In genomic region chr4:43478534-43478858, GRCm38 (mm10) we compare ENCODE assay signal across 7 mouse cellular contexts. TPM values are rescaled to one million over a fixed set of nuclear protein-coding genes. Genes with fewer than 3 reads are reported as not detected.
A peak's percentile ranks its signal among the peaks of the same experiment; 100 is the strongest.
DNase-seq lines count a peak whose midpoint lies in the region; ATAC-seq and TF ChIP-seq lines count a peak whose summit lies in the region.

No protein-coding gene starts in this region.

- no peak for TF ChIP-seq POLR2A in spleen, adult 2 months (IDR thresholded peaks at IDR 0.05; ENCODE audit: low read depth, low read length)

- H3K9me3 ChIP-seq in forebrain, embryonic 14.5 days (replicated peaks; ENCODE audit: control insufficient read depth, low read length) = no peaks in the 10 kb centered on the region
- no peaks in the 10 kb centered on the region for H3K9me3 ChIP-seq in liver, embryonic 11.5 days (ENCODE audit: control insufficient read depth, low read length)
- no peaks in the 10 kb centered on the region for H3K9me3 ChIP-seq in stomach, embryonic 16.5 days (replicated peaks; ENCODE audit: control insufficient read depth, low read length)

- no peak for TF ChIP-seq CTCF in spleen, adult 2 months (IDR thresholded peaks at IDR 0.05; ENCODE audit: extremely low read depth, insufficient read depth, insufficient read length, insufficient replicate concordance)

- no peaks in the 10 kb centered on the region for H3K27me3 ChIP-seq in spleen, adult 2 months (ENCODE audit: control insufficient read depth, insufficient read depth, low read length)
- no peaks in the 10 kb centered on the region for H3K27me3 ChIP-seq in forebrain, embryonic 14.5 days (replicated peaks; ENCODE audit: control insufficient read depth, insufficient read depth, low read length)
- no peaks in the 10 kb centered on the region for H3K27me3 ChIP-seq in liver, embryonic 11.5 days (replicated peaks; ENCODE audit: control insufficient read depth, insufficient read depth, low read length)
- no peaks in the 10 kb centered on the region for H3K27me3 ChIP-seq in stomach, embryonic 16.5 days (ENCODE audit: control insufficient read depth, insufficient read depth, low read length)

- H3K4me1 ChIP-seq in spleen, adult 2 months (ENCODE audit: control insufficient read depth, insufficient read depth, insufficient read length) = peaks cover 48% of the 10 kb centered on the region; the same call in 1 of the 2 replicates
- no peaks in the 10 kb centered on the region for H3K4me1 ChIP-seq in forebrain, embryonic 14.5 days (ENCODE audit: control insufficient read depth, insufficient read depth, low read length)
- H3K4me1 ChIP-seq in liver, embryonic 11.5 days (replicated peaks; ENCODE audit: control insufficient read depth, insufficient read depth, low read length) = peaks cover 5% of the 10 kb centered on the region
- H3K4me1 ChIP-seq in stomach, embryonic 16.5 days (ENCODE audit: control insufficient read depth, insufficient read depth, low read length) = no peaks in the 10 kb centered on the region; the same call in 1 of the 2 replicates

- 6% methylated on average over 8 of the region's 8 CpGs for WGBS in spleen, adult 2 months
- 48% methylated on average over 8 of the region's 8 CpGs for WGBS in forebrain, embryonic 14.5 days
- WGBS in liver, embryonic 11.5 days = 27% methylated on average over 8 of the region's 8 CpGs
- 44% methylated on average over 8 of the region's 8 CpGs for WGBS in stomach, embryonic 16.5 days

- DNase-seq in spleen, adult 2 months (ENCODE audit: low read depth in 1 of 2, low spot score in 2 of 2) = no peak
- DNase-seq in spleen, postnatal 4 days (ENCODE audit: low spot score in 2 of 2) = no peak
- DNase-seq in forebrain, embryonic 14.5 days (ENCODE audit: low spot score) = no peak
- DNase-seq in liver, embryonic 11.5 days (ENCODE audit: low spot score) = no peak
- DNase-seq in right cerebral cortex, postnatal 36 days (ENCODE audit: low spot score in 2 of 2) = no peak
- no peak for DNase-seq in urinary bladder, postnatal 4 days (ENCODE audit: low spot score in 2 of 2)

- peak overlapping the region; percentile 32 for H3K4me3 ChIP-seq in spleen, adult 2 months (ENCODE audit: extremely low read depth, insufficient read depth, insufficient read length)
- peak overlapping the region; percentile 20 for H3K4me3 ChIP-seq in forebrain, embryonic 14.5 days (ENCODE audit: low read depth, low read length)
- peak overlapping the region; percentile 36 for H3K4me3 ChIP-seq in liver, embryonic 11.5 days (ENCODE audit: low read depth, low read length)
- H3K4me3 ChIP-seq in stomach, embryonic 16.5 days (replicated peaks; ENCODE audit: low read length) = peak overlapping the region; percentile 38

- H3K36me3 ChIP-seq in spleen, adult 2 months (ENCODE audit: control insufficient read depth, insufficient read depth, low read length) = no peaks in the 10 kb centered on the region
- H3K36me3 ChIP-seq in forebrain, embryonic 14.5 days (ENCODE audit: control insufficient read depth, insufficient read depth, low read length) = no peaks in the 10 kb centered on the region
- no peaks in the 10 kb centered on the region for H3K36me3 ChIP-seq in liver, embryonic 11.5 days (ENCODE audit: control insufficient read depth, insufficient read depth, low read length)
- no peaks in the 10 kb centered on the region for H3K36me3 ChIP-seq in stomach, embryonic 16.5 days (ENCODE audit: control insufficient read depth, insufficient read depth, low read length)

- ATAC-seq in forebrain, embryonic 14.5 days = no peak; the same call in 1 of the 2 replicates
- ATAC-seq in liver, embryonic 11.5 days (replicated peaks; ENCODE audit: low FRiP score) = no peak
- ATAC-seq in stomach, embryonic 16.5 days (ENCODE audit: insufficient read depth, low FRiP score) = no peak

- H3K4me2 ChIP-seq in forebrain, embryonic 14.5 days (ENCODE audit: low read length) = peak overlapping the region; percentile 44
- peak overlapping the region; percentile 63 for H3K4me2 ChIP-seq in liver, embryonic 11.5 days
- H3K4me2 ChIP-seq in stomach, embryonic 16.5 days (ENCODE audit: low read depth, low read length) = peak overlapping the region; percentile 55

- peak overlapping the region; percentile 41; the same call in 1 of the 2 replicates for H3K9ac ChIP-seq in forebrain, embryonic 14.5 days (ENCODE audit: low read length)
- peak overlapping the region; percentile 34 for H3K9ac ChIP-seq in liver, embryonic 11.5 days (ENCODE audit: low read depth, low read length)
- peak overlapping the region; percentile 65 for H3K9ac ChIP-seq in stomach, embryonic 16.5 days (ENCODE audit: low read length)

- peak overlapping the region; percentile 96 for H3K27ac ChIP-seq in spleen, adult 2 months (ENCODE audit: insufficient read depth, low read length)
- no peak overlapping the region for H3K27ac ChIP-seq in forebrain, embryonic 14.5 days (ENCODE audit: low read depth, low read length)
- no peak overlapping the region for H3K27ac ChIP-seq in liver, embryonic 11.5 days (ENCODE audit: low read depth, low read length)
- H3K27ac ChIP-seq in stomach, embryonic 16.5 days (ENCODE audit: low read length) = peak overlapping the region; percentile 13; the same call in 1 of the 2 replicates

RNA-seq across cellular contexts. Expression of gene Sit1, which starts 5.0 kb away (rescaled TPM):
- 15.3 and 17.1 TPM in 2 replicates for polyA plus RNA-seq in spleen, adult 2 months (2012; rRNA removed)
- polyA plus RNA-seq in forebrain, embryonic 14.5 days (2014; fragmentation: Nextera tagmentation; extraction: Ambion mirVana) = not detected in 2 replicates
- not detected in 2 replicates for polyA plus RNA-seq in liver, embryonic 11.5 days (2014; fragmentation: Nextera tagmentation; extraction: Ambion mirVana)
- not detected in 2 replicates for polyA plus RNA-seq in stomach, embryonic 16.5 days (2015; fragmentation: Nextera tagmentation; extraction: Ambion mirVana)

RNA-seq across cellular contexts. Expression of gene Ccdc107, which starts 14.2 kb away (rescaled TPM):
- 85.4 and 191 TPM in 2 replicates for polyA plus RNA-seq in spleen, adult 2 months (2012; rRNA removed)
- 68.7 and 69.1 TPM in 2 replicates for polyA plus RNA-seq in forebrain, embryonic 14.5 days (2014; fragmentation: Nextera tagmentation; extraction: Ambion mirVana)
- 60.3 and 60.5 TPM in 2 replicates for polyA plus RNA-seq in liver, embryonic 11.5 days (2014; fragmentation: Nextera tagmentation; extraction: Ambion mirVana)
- 106 and 113 TPM in 2 replicates for polyA plus RNA-seq in stomach, embryonic 16.5 days (2015; fragmentation: Nextera tagmentation; extraction: Ambion mirVana)

RNA-seq across cellular contexts. Expression of gene Arhgef39, which starts 21.0 kb away (rescaled TPM):
- polyA plus RNA-seq in spleen, adult 2 months (2012; rRNA removed) = 12.7 and 16.8 TPM in 2 replicates
- 14.0 and 15.9 TPM in 2 replicates for polyA plus RNA-seq in forebrain, embryonic 14.5 days (2014; fragmentation: Nextera tagmentation; extraction: Ambion mirVana)
- polyA plus RNA-seq in liver, embryonic 11.5 days (2014; fragmentation: Nextera tagmentation; extraction: Ambion mirVana) = 45.1 and 46.1 TPM in 2 replicates
- polyA plus RNA-seq in stomach, embryonic 16.5 days (2015; fragmentation: Nextera tagmentation; extraction: Ambion mirVana) = 45.0 and 46.1 TPM in 2 replicates

RNA-seq across cellular contexts. Expression of gene Cd72, which starts 24.1 kb away (rescaled TPM):
- polyA plus RNA-seq in spleen, adult 2 months (2012; rRNA removed) = 109 and 140 TPM in 2 replicates
- polyA plus RNA-seq in forebrain, embryonic 14.5 days (2014; fragmentation: Nextera tagmentation; extraction: Ambion mirVana) = 6.7 and 8.8 TPM in 2 replicates
- polyA plus RNA-seq in liver, embryonic 11.5 days (2014; fragmentation: Nextera tagmentation; extraction: Ambion mirVana) = 1.2 and 1.3 TPM in 2 replicates
- polyA plus RNA-seq in stomach, embryonic 16.5 days (2015; fragmentation: Nextera tagmentation; extraction: Ambion mirVana) = 2.6 and 3.5 TPM in 2 replicates

RNA-seq across cellular contexts. Expression of gene Car9, which starts 28.3 kb away (rescaled TPM):
- 2.0 TPM in 2 replicates for polyA plus RNA-seq in spleen, adult 2 months (2012; rRNA removed)
- polyA plus RNA-seq in forebrain, embryonic 14.5 days (2014; fragmentation: Nextera tagmentation; extraction: Ambion mirVana) = 0.22 TPM in 1 of 2 replicates, not detected in the other
- polyA plus RNA-seq in liver, embryonic 11.5 days (2014; fragmentation: Nextera tagmentation; extraction: Ambion mirVana) = 1.5 and 2.0 TPM in 2 replicates
- polyA plus RNA-seq in stomach, embryonic 16.5 days (2015; fragmentation: Nextera tagmentation; extraction: Ambion mirVana) = 22.3 and 22.9 TPM in 2 replicates

Comparison
In these comparisons a context has a peak if more than half of its experiments do, and no peak if none do; other contexts are left out.
1. H3K27ac ChIP-seq: peak in spleen, adult 2 months (single experiment) and stomach, embryonic 16.5 days (single experiment); none in forebrain, embryonic 14.5 days (single experiment) and liver, embryonic 11.5 days (single experiment).
2. RNA of gene Sit1, which starts 5.0 kb away (polyA plus RNA-seq): 15.3 to 17.1 TPM in spleen, adult 2 months; not detected in stomach, embryonic 16.5 days, not detected in forebrain, embryonic 14.5 days and not detected in liver, embryonic 11.5 days; every median in the first group is over 10 times any median in the second.
3. Peak in every context shown above with its lines, with median percentiles within 50 percentile points of each other: H3K4me3 ChIP-seq, H3K4me2 ChIP-seq and H3K9ac ChIP-seq.